Mouse (Mus musculus): Measurements from ENCODE around the gene Rab5if. TPM values are rescaled to one million over a fixed set of nuclear protein-coding genes. Genes with fewer than 3 reads are reported as not detected.
"Not testable (repeated sequence)": the region's sequence is repeated elsewhere in the genome, so short reads cannot be mapped to it uniquely, and the experiment has no call there.

Rab5if gene
- total RNA-seq, 2 experiments from 2014 or later: 130 to 197 TPM

- no peak for ATAC-seq (replicated peaks; ENCODE audit: low FRiP score, low TSS enrichment, poor library complexity, severe bottlenecking)
Observed at GRCm38 (mm10) chr2:156915559-156915958, 52.6 kb downstream of the Rab5if start.

GRCm38 (mm10) chr2:156916419-156917125, 53.6 kb downstream of the Rab5if start:
- no peak for ATAC-seq (replicated peaks; ENCODE audit: low FRiP score, low TSS enrichment, poor library complexity, severe bottlenecking)

- 0 out of 2 replicates have a peak, but pooled peaks have one; percentile 39 for ATAC-seq (replicated peaks; ENCODE audit: low FRiP score, low TSS enrichment, poor library complexity, severe bottlenecking)
Observed at GRCm38 (mm10) chr2:156918562-156918961, 55.6 kb downstream of the Rab5if start.

- not testable (repeated sequence) for ATAC-seq (replicated peaks; ENCODE audit: low FRiP score, low TSS enrichment, poor library complexity, severe bottlenecking)
Observed at GRCm38 (mm10) chr2:156919191-156919590, 56.3 kb downstream of the Rab5if start.

- ATAC-seq (replicated peaks; ENCODE audit: low FRiP score, low TSS enrichment, poor library complexity, severe bottlenecking): no peak
Observed at GRCm38 (mm10) chr2:156919796-156920195, 56.9 kb downstream of the Rab5if start.

GRCm38 (mm10) chr2:156923057-156923456, 60.1 kb downstream of the Rab5if start:
- no peak for ATAC-seq (replicated peaks; ENCODE audit: low FRiP score, low TSS enrichment, poor library complexity, severe bottlenecking)

Other genes with a start within 250 kb of the Rab5if start
- 9.0 and 23.4 TPM in 2 replicates for gene Dlgap4, start 249.4 kb upstream of the Rab5if start, total RNA-seq (2014; fragmentation: Nextera tagmentation)
- 4.0 and 10.9 TPM in 2 replicates for gene Dlgap4, start 249.4 kb upstream of the Rab5if start, total RNA-seq (2017)
- not detected in 2 replicates for gene Myl9, start 87.7 kb upstream of the Rab5if start, total RNA-seq (2014; fragmentation: Nextera tagmentation)
- not detected in 2 replicates for gene Myl9, start 87.7 kb upstream of the Rab5if start, total RNA-seq (2017)
- gene Tgif2, start 23.1 kb upstream of the Rab5if start, total RNA-seq (2014; fragmentation: Nextera tagmentation): 17.1 and 27.3 TPM in 2 replicates
- gene Tgif2, start 23.1 kb upstream of the Rab5if start, total RNA-seq (2017): 16.3 and 17.5 TPM in 2 replicates
- 3.6 and 5.9 TPM in 2 replicates for gene 4930518I15Rik, start 5.2 kb upstream of the Rab5if start, total RNA-seq (2014; fragmentation: Nextera tagmentation)
- 0.84 TPM in 1 of 2 replicates, not detected in the other for gene 4930518I15Rik, start 5.2 kb upstream of the Rab5if start, total RNA-seq (2017)
- gene Sla2, start 24.1 kb downstream of the Rab5if start, total RNA-seq (2014; fragmentation: Nextera tagmentation): 0.35 and 0.74 TPM in 2 replicates
- gene Sla2, start 24.1 kb downstream of the Rab5if start, total RNA-seq (2017): 1.7 and 1.8 TPM in 2 replicates
- gene Ndrg3, start 128.9 kb downstream of the Rab5if start, total RNA-seq (2014; fragmentation: Nextera tagmentation): 29.3 and 32.0 TPM in 2 replicates
- gene Ndrg3, start 128.9 kb downstream of the Rab5if start, total RNA-seq (2017): 26.6 and 35.7 TPM in 2 replicates
- gene Dsn1, start 144.0 kb downstream of the Rab5if start, total RNA-seq (2014; fragmentation: Nextera tagmentation): 31.8 and 35.1 TPM in 2 replicates
- gene Dsn1, start 144.0 kb downstream of the Rab5if start, total RNA-seq (2017): 34.1 and 93.4 TPM in 2 replicates
- gene Soga1, start 216.1 kb downstream of the Rab5if start, total RNA-seq (2014; fragmentation: Nextera tagmentation): 11.0 and 11.7 TPM in 2 replicates
- 5.6 and 8.6 TPM in 2 replicates for gene Soga1, start 216.1 kb downstream of the Rab5if start, total RNA-seq (2017)
- not detected in 2 replicates for gene Tldc2, start 223.9 kb downstream of the Rab5if start, total RNA-seq (2014; fragmentation: Nextera tagmentation)
- not detected in 2 replicates for gene Tldc2, start 223.9 kb downstream of the Rab5if start, total RNA-seq (2017)

Data from megakaryocyte-erythroid progenitor cell, adult 5-6 weeks (primary cell).